Mouse (Mus musculus) testis, adult 2 months (tissue): ENCODE data around the gene Pde11a. TPM values are rescaled to one million over a fixed set of nuclear protein-coding genes. Genes with fewer than 3 reads are reported as not detected.

Experiments
- H3K27ac ChIP-seq: fragments of 200-500 bp; 2 replicates; pipeline ENCODE4 v1.5.1; 2012; ENCODE audit warnings: low read depth, low read length; ENCODE audit not compliant: control insufficient read depth, insufficient read depth
- H3K27me3 ChIP-seq: fragments of 200-500 bp; 2 replicates; pipeline ENCODE4 v1.6.1; 2012; ENCODE audit warnings: mild to moderate bottlenecking, low read length, moderate library complexity; ENCODE audit not compliant: control insufficient read depth, insufficient read depth
- H3K36me3 ChIP-seq: fragments of 200-500 bp; 2 replicates; pipeline ENCODE4 v1.6.1; 2012; ENCODE audit warnings: mild to moderate bottlenecking, low read length; ENCODE audit not compliant: control insufficient read depth, insufficient read depth
- H3K4me1 ChIP-seq: fragments of 200-500 bp; 2 replicates; pipeline ENCODE4 v1.6.1; 2012; ENCODE audit warnings: low read length; ENCODE audit not compliant: control insufficient read depth, insufficient read depth
- H3K4me3 ChIP-seq: fragments of 200-500 bp; 2 replicates; pipeline ENCODE4 v1.5.1; 2012; ENCODE audit warnings: low read depth, mild to moderate bottlenecking, low read length, moderate library complexity, mixed read lengths; ENCODE audit not compliant: control insufficient read depth
- CTCF ChIP-seq: fragments of 200-500 bp; IDR thresholded peaks from 2 replicates; pipeline ENCODE4 v1.5.1; 2012; ENCODE audit warnings: low read depth, mild to moderate bottlenecking, inconsistent platforms, low read length, moderate library complexity; ENCODE audit not compliant: control insufficient read depth, insufficient read depth, insufficient replicate concordance
- POLR2A ChIP-seq: fragments of 200-500 bp; IDR thresholded peaks from 2 replicates; pipeline ENCODE4 v1.6.1; 2012; ENCODE audit warnings: low read depth, mild to moderate bottlenecking, inconsistent platforms, low read length, moderate library complexity; ENCODE audit not compliant: control insufficient read depth
- polyA plus RNA-seq: library from polyadenylated mRNA; depleted of rRNA; stranded (reverse); fragments of >200 nt; gene quantifications from 2 replicates; pipeline ENCODE4 v1.2.3, GENCODE M21; 2012

Pde11a gene
- polyA plus RNA-seq, 1 experiment = 0.53 TPM

GRCm38 (mm10) chr2:76030080-76030479 lies 308.5 kb downstream of the Pde11a start:
- H3K27ac ChIP-seq = no peak overlapping the region

DNA sequence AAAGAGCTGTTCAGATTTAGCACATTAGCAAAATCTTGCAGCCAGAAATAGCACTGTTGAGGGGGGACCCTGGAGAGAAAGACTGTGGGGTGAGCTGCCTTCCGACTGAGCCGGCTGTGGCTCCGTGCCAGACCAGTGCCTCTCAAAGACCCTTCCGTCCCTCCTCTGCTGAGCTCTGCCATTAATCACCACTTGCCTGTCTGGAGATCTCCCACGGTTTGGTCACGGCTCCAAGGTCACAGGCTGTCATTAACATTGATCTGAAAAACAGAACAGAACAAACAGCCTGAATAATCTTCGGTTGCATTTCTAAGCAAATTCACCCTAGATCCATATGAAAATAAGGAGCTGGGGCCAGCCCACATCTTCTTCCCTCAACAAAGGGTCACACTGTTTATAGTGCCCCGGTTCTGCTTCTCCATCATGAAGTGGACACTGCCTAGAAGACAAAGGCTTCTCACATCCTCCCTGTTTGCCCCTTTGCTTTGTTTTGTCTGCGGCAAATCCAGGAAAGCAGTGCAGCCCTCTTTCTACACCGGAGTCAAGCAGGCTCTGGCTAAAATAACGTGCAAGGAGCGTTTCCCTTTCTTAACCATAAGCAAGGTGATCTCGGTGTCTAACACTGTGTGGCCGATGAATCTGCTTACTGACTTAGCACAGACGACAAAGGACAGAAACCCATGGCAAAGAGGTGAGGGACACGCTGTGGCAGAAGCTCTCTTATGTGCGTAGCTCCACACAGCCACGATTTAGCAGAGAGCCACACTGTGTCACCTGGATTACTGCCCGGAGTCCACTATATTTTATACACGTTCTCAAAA lies 309.3 kb downstream of the Pde11a start:
- TF ChIP-seq POLR2A (no peak), CTCF (no peak)
- no peaks in the 10 kb centered on the region for H3K36me3 ChIP-seq
- no peak overlapping the region for H3K4me3 ChIP-seq
- no peak overlapping the region for H3K27ac ChIP-seq
- H3K27me3 ChIP-seq = no peaks in the 10 kb centered on the region
- H3K4me1 ChIP-seq = no peaks in the 10 kb centered on the region

More at GRCm38 (mm10) chr2:76030080-76030479, 308.5 kb downstream of the Pde11a start:
- no peaks in the 10 kb centered on the region for H3K27me3 ChIP-seq
- no peak for TF ChIP-seq CTCF
- no peak for TF ChIP-seq POLR2A
- H3K4me3 ChIP-seq = no peak overlapping the region
- H3K4me1 ChIP-seq = no peaks in the 10 kb centered on the region
- H3K36me3 ChIP-seq = no peaks in the 10 kb centered on the region

DNA sequence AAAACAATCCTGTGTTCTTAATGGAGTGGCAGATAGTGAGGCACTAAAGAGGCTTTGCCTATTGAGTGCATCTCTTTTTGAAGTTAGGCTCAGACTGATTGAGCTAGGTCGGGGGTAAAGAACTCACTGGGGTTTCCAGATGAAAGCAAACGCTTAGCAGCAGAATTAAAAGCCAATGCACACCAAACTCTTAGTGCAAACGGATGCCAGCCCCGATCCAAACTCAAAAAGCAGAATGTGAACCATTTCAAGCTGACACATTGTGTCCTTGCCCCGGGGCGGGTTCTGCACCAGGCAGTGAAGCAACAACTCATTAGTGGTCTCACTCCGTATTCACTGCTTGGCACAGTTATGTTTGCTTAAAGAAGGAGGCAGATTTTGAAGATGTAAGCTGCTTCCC lies 321.7 kb downstream of the Pde11a start:
- Histone ChIP-seq H3K4me1 (no peaks in the 10 kb centered on the region; the same call in 1 of the 2 replicates), H3K27ac (no peak overlapping the region), H3K4me3 (no peak overlapping the region), H3K27me3 (no peaks in the 10 kb centered on the region), H3K36me3 (no peaks in the 10 kb centered on the region)
- TF ChIP-seq CTCF = no peak
- TF ChIP-seq POLR2A = no peak

GRCm38 (mm10) chr2:76016136-76016535 lies 322.4 kb downstream of the Pde11a start:
- peaks cover 4% of the 10 kb centered on the region; the same call in 1 of the 2 replicates for H3K4me1 ChIP-seq
- TF ChIP-seq CTCF (no peak), POLR2A (no peak)
- H3K27ac ChIP-seq = no peak overlapping the region
- H3K27me3 ChIP-seq = no peaks in the 10 kb centered on the region
- H3K36me3 ChIP-seq = no peaks in the 10 kb centered on the region
- H3K4me3 ChIP-seq = no peak overlapping the region

- H3K4me1 ChIP-seq = peaks cover 4% of the 10 kb centered on the region; the same call in 1 of the 2 replicates
- H3K27ac ChIP-seq = no peak overlapping the region
- H3K36me3 ChIP-seq = no peaks in the 10 kb centered on the region
- H3K27me3 ChIP-seq = no peaks in the 10 kb centered on the region
- TF ChIP-seq CTCF (no peak), POLR2A (no peak)
- H3K4me3 ChIP-seq = no peak overlapping the region
Measured at GRCm38 (mm10) chr2:76015460-76015859, 323.1 kb downstream of the Pde11a start.

- TF ChIP-seq CTCF (no peak), POLR2A (no peak)
- H3K27me3 ChIP-seq = no peaks in the 10 kb centered on the region
- peaks cover 4% of the 10 kb centered on the region; the same call in 1 of the 2 replicates for H3K4me1 ChIP-seq
- no peaks in the 10 kb centered on the region for H3K36me3 ChIP-seq
- no peak overlapping the region for H3K27ac ChIP-seq
- H3K4me3 ChIP-seq = no peak overlapping the region
Measured at GRCm38 (mm10) chr2:76014659-76015058, 323.9 kb downstream of the Pde11a start.

GRCm38 (mm10) chr2:76006194-76006593 lies 332.4 kb downstream of the Pde11a start:
- TF ChIP-seq CTCF (no peak), POLR2A (no peak)
- Histone ChIP-seq H3K36me3 (no peaks in the 10 kb centered on the region), H3K4me1 (no peaks in the 10 kb centered on the region), H3K4me3 (no peak overlapping the region), H3K27me3 (no peaks in the 10 kb centered on the region), H3K27ac (no peak overlapping the region)

GRCm38 (mm10) chr2:76002899-76003298 lies 335.7 kb downstream of the Pde11a start:
- TF ChIP-seq CTCF (no peak), POLR2A (no peak)
- H3K27me3 ChIP-seq = no peaks in the 10 kb centered on the region
- H3K27ac ChIP-seq = no peak overlapping the region
- H3K4me3 ChIP-seq = no peak overlapping the region
- no peaks in the 10 kb centered on the region for H3K36me3 ChIP-seq
- H3K4me1 ChIP-seq = no peaks in the 10 kb centered on the region
